Comparison of ENCODE assay signal across 10 mouse cellular contexts in the genomic region with DNA sequence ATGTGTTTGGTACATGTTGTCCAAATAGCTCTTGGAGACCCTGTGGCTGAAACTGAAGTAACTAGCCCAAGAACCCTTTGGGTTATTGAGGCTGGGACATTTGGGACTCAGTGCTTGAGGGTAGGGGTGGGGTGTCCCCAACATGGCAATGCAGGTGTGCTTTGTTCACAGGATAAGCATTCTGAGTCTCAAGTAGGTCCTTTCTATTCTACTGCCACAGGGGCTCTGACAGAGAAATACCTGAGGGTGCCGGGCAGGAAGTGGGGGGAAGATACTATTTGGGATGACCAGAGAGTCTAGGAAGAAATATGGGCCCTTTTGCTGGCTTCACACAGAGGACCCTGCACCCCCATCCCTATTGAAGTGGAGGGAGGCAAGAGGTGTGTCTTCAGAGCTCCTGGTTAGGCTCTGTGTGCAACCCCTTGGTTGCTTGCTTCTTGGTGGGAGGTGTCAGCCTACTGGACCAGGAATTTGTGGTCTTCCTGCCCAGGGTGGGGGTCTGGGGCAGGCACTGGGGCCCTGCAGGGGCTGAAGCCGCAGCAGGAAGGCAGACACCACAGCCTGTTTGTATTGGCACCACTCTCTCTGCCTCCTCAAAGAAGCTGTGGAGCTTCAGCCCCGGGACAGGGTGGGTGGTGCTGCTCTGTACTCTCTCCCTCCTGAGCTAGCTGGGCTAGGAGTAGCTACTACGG. TPM values are rescaled to one million over a fixed set of nuclear protein-coding genes. Genes with fewer than 3 reads are reported as not detected.
DNase-seq lines count a peak whose midpoint lies in the region; ATAC-seq lines count a peak whose summit lies in the region.
"Had no signal": no experiment of that assay in that cellular context is flagged by ENCODE, and none has a peak within 500 bp of the region (broad histone marks: within the 10 kb centered on the region; RNA-seq: fewer than 3 reads in every experiment).

No protein-coding gene starts in this region.

- peaks cover 56% of the 10 kb centered on the region for H3K4me1 ChIP-seq in stomach, embryonic 15.5 days
- peaks cover 41% of the 10 kb centered on the region for H3K4me1 ChIP-seq in forebrain, embryonic 16.5 days (replicated peaks; ENCODE audit: control insufficient read depth, insufficient read depth, low read length)
- H3K4me1 ChIP-seq in forebrain, embryonic 11.5 days (replicated peaks; ENCODE audit: control insufficient read depth, insufficient read depth, low read length): peaks cover 22% of the 10 kb centered on the region

- no peaks in the 10 kb centered on the region for H3K9me3 ChIP-seq in stomach, embryonic 15.5 days
- no peaks in the 10 kb centered on the region for H3K9me3 ChIP-seq in forebrain, embryonic 16.5 days (ENCODE audit: control insufficient read depth, low read length)
- H3K9me3 ChIP-seq in forebrain, embryonic 11.5 days (ENCODE audit: control insufficient read depth, low read length): no peaks in the 10 kb centered on the region

- peak overlapping the region; percentile 96 for H3K27ac ChIP-seq in stomach, embryonic 15.5 days
- no peak overlapping the region for H3K27ac ChIP-seq in forebrain, embryonic 16.5 days (ENCODE audit: low read length)
- H3K27ac ChIP-seq in forebrain, embryonic 11.5 days (ENCODE audit: low read depth, low read length): no peak overlapping the region

- DNase-seq in cerebellum, adult 9-11 months: peak; percentile 54
- no peak for DNase-seq in cerebellum, postnatal 36 days
- peak; percentile 30 for DNase-seq in ovary, adult 18-20 months (ENCODE audit: low spot score)
- no peak for DNase-seq in ovary, postnatal 14 days (ENCODE audit: low spot score)
- peak; percentile 61 for DNase-seq in kidney, postnatal 10 days
- no peak for DNase-seq in forebrain, embryonic 11.5 days (ENCODE audit: low spot score)
- DNase-seq: B cell, adult 2 months had no signal

- H3K4me2 ChIP-seq in stomach, embryonic 15.5 days: peak overlapping the region; percentile 86
- H3K4me2 ChIP-seq in forebrain, embryonic 16.5 days (ENCODE audit: low read length): no peak overlapping the region
- no peak overlapping the region for H3K4me2 ChIP-seq in forebrain, embryonic 11.5 days (ENCODE audit: low read depth, low read length, severe bottlenecking)
- H3K4me2 ChIP-seq: midbrain, embryonic 11.5 days had no signal

- H3K4me3 ChIP-seq in stomach, embryonic 15.5 days (replicated peaks): peak overlapping the region; percentile 94; the same call in 1 of the 2 replicates
- no peak overlapping the region for H3K4me3 ChIP-seq in forebrain, embryonic 16.5 days (replicated peaks; ENCODE audit: low read length)
- no peak overlapping the region for H3K4me3 ChIP-seq in forebrain, embryonic 11.5 days (ENCODE audit: low read depth, low read length)

- peaks cover 12% of the 10 kb centered on the region; the same call in 1 of the 2 replicates for H3K27me3 ChIP-seq in stomach, embryonic 15.5 days (replicated peaks)
- H3K27me3 ChIP-seq in forebrain, embryonic 16.5 days (replicated peaks; ENCODE audit: control insufficient read depth, insufficient read depth, low read length): peaks cover 10% of the 10 kb centered on the region
- H3K27me3 ChIP-seq in forebrain, embryonic 11.5 days (ENCODE audit: control insufficient read depth, insufficient read depth, low read length): peaks cover 15% of the 10 kb centered on the region

- H3K9ac ChIP-seq in stomach, embryonic 15.5 days: no peak overlapping the region
- H3K9ac ChIP-seq in forebrain, embryonic 16.5 days (replicated peaks; ENCODE audit: low read depth, low read length): no peak overlapping the region
- H3K9ac ChIP-seq in forebrain, embryonic 11.5 days (ENCODE audit: low read length): no peak overlapping the region

- H3K36me3 ChIP-seq in stomach, embryonic 15.5 days: no peaks in the 10 kb centered on the region; the same call in 1 of the 2 replicates
- peaks cover under 1% of the 10 kb centered on the region; the same call in 1 of the 2 replicates for H3K36me3 ChIP-seq in forebrain, embryonic 16.5 days (ENCODE audit: control insufficient read depth, insufficient read depth)
- H3K36me3 ChIP-seq in forebrain, embryonic 11.5 days (ENCODE audit: control insufficient read depth, insufficient read depth, low read length): no peaks in the 10 kb centered on the region; the same call in 1 of the 2 replicates

- 25% methylated on average over 4 of the region's 4 CpGs for WGBS in stomach, embryonic 15.5 days
- 78% methylated on average over 4 of the region's 4 CpGs for WGBS in forebrain, embryonic 16.5 days
- WGBS in forebrain, embryonic 11.5 days: 74% methylated on average over 4 of the region's 4 CpGs

- ATAC-seq in stomach, embryonic 15.5 days (ENCODE audit: insufficient read depth, low FRiP score, low read depth): no peak
- no peak for ATAC-seq in forebrain, embryonic 16.5 days
- no peak for ATAC-seq in forebrain, embryonic 11.5 days (replicated peaks; ENCODE audit: low FRiP score)

RNA-seq across cellular contexts. Expression of a gene that starts 2.7 kb away (rescaled TPM):
- 69.8 and 72.8 TPM in 2 replicates for polyA plus RNA-seq in stomach, embryonic 15.5 days (2015; fragmentation: Nextera tagmentation; extraction: Ambion mirVana)
- polyA plus RNA-seq in forebrain, embryonic 16.5 days (2015; fragmentation: Nextera tagmentation; extraction: Ambion mirVana): 29.8 and 31.8 TPM in 2 replicates
- 29.7 and 34.0 TPM in 2 replicates for polyA plus RNA-seq in forebrain, embryonic 11.5 days (2014; fragmentation: Nextera tagmentation; extraction: Ambion mirVana)

RNA-seq across cellular contexts. Expression of a gene that starts 2.8 kb away (rescaled TPM):
- polyA plus RNA-seq in stomach, embryonic 15.5 days (2015; fragmentation: Nextera tagmentation; extraction: Ambion mirVana): 67.3 and 71.6 TPM in 2 replicates
- polyA plus RNA-seq in forebrain, embryonic 16.5 days (2015; fragmentation: Nextera tagmentation; extraction: Ambion mirVana): 60.7 and 61.9 TPM in 2 replicates
- 73.9 and 78.5 TPM in 2 replicates for polyA plus RNA-seq in forebrain, embryonic 11.5 days (2014; fragmentation: Nextera tagmentation; extraction: Ambion mirVana)

RNA-seq across cellular contexts. Expression of a gene that starts 10.5 kb away (rescaled TPM):
- 25.6 and 26.6 TPM in 2 replicates for polyA plus RNA-seq in stomach, embryonic 15.5 days (2015; fragmentation: Nextera tagmentation; extraction: Ambion mirVana)
- polyA plus RNA-seq in forebrain, embryonic 16.5 days (2015; fragmentation: Nextera tagmentation; extraction: Ambion mirVana): 20.8 TPM in 2 replicates
- polyA plus RNA-seq in forebrain, embryonic 11.5 days (2014; fragmentation: Nextera tagmentation; extraction: Ambion mirVana): 40.3 and 48.6 TPM in 2 replicates

RNA-seq across cellular contexts. Expression of a gene that starts 16.8 kb away (rescaled TPM):
- polyA plus RNA-seq in stomach, embryonic 15.5 days (2015; fragmentation: Nextera tagmentation; extraction: Ambion mirVana): 27.5 and 32.8 TPM in 2 replicates
- 5.2 and 5.3 TPM in 2 replicates for polyA plus RNA-seq in forebrain, embryonic 16.5 days (2015; fragmentation: Nextera tagmentation; extraction: Ambion mirVana)
- 3.6 and 5.9 TPM in 2 replicates for polyA plus RNA-seq in forebrain, embryonic 11.5 days (2014; fragmentation: Nextera tagmentation; extraction: Ambion mirVana)

RNA-seq across cellular contexts. Expression of a gene that starts 22.7 kb away (rescaled TPM):
- polyA plus RNA-seq in stomach, embryonic 15.5 days (2015; fragmentation: Nextera tagmentation; extraction: Ambion mirVana): 33.5 and 34.6 TPM in 2 replicates
- 20.5 and 23.2 TPM in 2 replicates for polyA plus RNA-seq in forebrain, embryonic 16.5 days (2015; fragmentation: Nextera tagmentation; extraction: Ambion mirVana)
- polyA plus RNA-seq in forebrain, embryonic 11.5 days (2014; fragmentation: Nextera tagmentation; extraction: Ambion mirVana): 16.9 and 17.9 TPM in 2 replicates

Comparison
In these comparisons a context has a peak if more than half of its experiments do, and no peak if none do; other contexts are left out.
1. DNase-seq: peak in cerebellum, adult 9-11 months (single experiment), ovary, adult 18-20 months (single experiment) and kidney, postnatal 10 days (single experiment); none in cerebellum, postnatal 36 days (0 of 2), ovary, postnatal 14 days (single experiment) and forebrain, embryonic 11.5 days (single experiment).